Mouse (Mus musculus) heart, adult 8-10 months (tissue): ENCODE data around the gene Gm572. TPM values are rescaled to one million over a fixed set of nuclear protein-coding genes. Genes with fewer than 3 reads are reported as not detected.

ENCODE experiments used
- DNase-seq: peaks from one replicate; pipeline ENCODE4 v3.0.0; 2022; ENCODE audit warnings: low spot score
- total RNA-seq, 4 experiments: library from RNA; stranded (reverse); gene quantifications; 2 replicates each; pipeline ENCODE4 v1.2.4; 2022

Gene Gm572
- total RNA-seq, 4 experiments from 2014 or later: 5.2 to 8.4 (median 6.7) TPM

- no peak for DNase-seq
Measured at GRCm38 (mm10) chr4:148625756-148626622, 17.1 kb upstream of the Gm572 start.

DNA sequence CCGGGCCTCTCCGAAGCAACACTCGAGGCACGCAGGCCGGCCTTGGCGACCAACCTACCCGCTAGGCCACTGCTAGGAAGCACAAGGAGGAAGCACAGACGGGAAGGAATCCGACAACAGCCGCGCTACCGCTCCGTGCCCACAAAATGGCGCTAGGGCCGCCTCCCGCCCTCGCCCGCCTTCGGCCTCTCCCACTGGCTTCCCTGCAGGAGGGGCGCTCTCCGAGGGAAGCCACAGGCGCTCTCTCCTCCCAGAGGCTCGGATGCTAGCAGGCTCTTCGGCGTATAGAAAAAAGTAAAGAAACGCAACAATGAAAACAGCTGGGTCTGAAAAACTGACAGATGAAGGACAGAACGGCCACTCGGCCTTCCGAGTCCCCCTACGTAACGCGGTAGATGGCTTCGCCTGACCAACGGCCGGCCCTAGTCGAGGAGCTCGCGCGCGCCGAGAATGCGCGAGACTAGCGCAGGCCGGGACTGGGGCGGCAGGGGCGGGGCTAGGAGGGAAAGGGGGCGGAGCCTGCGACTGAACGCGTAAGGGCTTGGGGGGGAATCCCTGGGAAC is 16.4 kb upstream of the Gm572 start, which contains the start of gene Tardbp:
TSS of gene Tardbp (minus strand) at position 397 of the 563 bp plus-strand sequence.
- peak; percentile 94 for DNase-seq

- no peak for DNase-seq
Measured at GRCm38 (mm10) chr4:148627246-148627645, 15.9 kb upstream of the Gm572 start.

DNA sequence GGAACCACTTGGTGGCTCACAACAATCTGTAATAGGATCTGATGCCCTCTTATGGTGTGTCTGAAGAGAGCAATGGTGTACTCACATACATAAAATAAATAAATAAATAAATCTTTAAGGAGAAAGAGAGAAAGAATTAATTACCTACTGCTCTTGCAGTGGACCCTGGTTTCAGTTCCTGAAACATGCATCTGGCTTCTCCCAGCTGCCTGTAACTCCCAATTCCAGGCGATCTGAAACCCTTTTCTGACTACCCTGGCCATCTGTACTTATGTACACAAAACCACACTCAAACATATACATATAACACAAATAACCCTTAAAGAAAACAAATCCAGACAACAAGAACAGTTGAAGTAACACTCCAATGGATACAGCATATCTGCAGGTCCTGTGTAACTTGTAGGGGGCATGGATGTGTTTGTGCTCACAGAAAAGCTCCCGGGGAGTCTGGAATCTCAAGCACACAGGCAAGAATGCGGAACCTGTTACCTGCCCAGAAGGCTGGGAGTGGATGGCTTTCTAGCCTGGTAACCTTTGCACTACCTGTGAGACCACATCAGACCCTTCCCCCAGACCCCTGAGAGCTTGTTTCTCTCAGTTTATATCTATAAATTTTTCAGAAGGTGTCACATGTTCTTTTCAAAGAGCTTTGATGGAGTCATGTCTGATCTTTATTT is 11.0 kb upstream of the Gm572 start:
- no peak for DNase-seq

- DNase-seq: no peak
Measured at GRCm38 (mm10) chr4:148633395-148634061, 9.6 kb upstream of the Gm572 start.

DNA sequence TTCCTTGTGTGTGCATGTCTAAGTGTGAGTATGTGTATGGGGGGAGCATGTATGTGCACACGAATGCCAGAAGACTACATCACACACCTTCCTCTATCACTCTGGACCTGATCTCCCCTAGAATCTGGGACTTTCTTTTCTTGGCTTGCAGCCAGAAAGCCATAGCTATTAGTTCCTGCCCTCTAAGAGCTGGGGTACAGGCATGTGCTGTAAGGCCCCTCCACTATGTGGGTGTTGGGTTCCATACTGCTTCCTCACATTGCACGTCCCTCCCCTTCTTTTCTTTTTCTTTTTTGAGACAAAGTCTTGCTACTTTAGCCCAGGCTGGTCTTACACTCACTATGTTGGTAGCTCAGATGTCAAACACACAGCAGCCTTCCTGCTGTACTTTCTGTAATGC is 7.8 kb upstream of the Gm572 start:
- no peak for DNase-seq

DNA sequence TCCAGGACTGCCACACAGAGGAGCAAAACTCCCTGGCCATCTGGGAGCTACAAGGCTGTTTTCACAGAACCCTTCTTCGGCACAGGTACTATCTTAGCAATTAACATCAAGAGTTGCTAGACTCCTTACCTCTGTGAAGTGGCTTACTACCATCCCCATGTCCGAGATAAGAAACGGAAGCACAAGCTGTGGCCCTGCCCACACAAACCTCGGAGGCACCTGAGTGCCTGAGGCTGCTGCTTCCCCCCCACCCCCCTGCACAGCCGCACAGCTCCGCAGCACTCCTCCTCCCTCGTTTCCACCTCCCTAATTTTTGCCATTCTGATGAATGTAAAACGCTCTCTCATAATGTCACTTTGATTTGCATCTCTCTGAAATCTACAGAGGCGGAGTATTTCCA is 4.8 kb upstream of the Gm572 start:
- no peak for DNase-seq

DNA sequence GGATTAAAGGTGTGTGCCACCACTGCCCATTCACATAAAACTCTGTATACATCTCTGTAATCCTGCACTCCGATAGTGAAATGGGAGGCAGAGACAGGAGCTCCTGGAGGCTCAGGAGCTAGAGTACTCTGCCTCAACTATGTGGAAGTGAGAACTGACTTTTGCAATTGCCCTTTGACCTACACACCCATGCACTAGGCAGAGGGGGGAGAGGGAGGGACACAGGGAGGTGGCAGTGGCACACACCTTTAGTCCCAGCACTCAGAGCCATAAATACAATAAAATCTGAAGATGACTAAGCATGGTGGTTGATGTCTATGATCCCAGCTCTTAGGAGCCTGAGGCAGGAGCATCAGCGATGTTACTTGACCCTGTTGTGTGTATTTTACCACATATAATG is 3.7 kb upstream of the Gm572 start:
- DNase-seq: no peak

GRCm38 (mm10) chr4:148641121-148641520 is 2.0 kb upstream of the Gm572 start:
- no peak for DNase-seq

DNA sequence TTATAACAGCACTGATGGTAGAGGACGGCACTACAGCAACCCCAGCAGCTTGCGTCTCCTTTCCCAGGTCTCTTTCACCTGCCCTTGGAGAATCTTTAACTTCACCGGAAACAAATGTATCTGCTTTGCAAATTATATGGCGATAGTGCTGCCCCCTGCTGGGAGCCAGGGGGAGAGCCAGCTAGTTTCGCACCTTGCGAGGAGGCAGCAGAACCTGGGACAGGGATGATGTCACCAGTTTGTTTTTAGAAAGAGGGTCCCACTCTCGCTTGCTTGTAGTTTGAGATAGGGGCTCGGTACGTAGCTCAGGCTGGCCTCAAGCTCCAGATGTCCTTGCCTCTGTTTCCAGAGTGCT is 1.0 kb downstream of the Gm572 start:
- DNase-seq: no peak

DNA sequence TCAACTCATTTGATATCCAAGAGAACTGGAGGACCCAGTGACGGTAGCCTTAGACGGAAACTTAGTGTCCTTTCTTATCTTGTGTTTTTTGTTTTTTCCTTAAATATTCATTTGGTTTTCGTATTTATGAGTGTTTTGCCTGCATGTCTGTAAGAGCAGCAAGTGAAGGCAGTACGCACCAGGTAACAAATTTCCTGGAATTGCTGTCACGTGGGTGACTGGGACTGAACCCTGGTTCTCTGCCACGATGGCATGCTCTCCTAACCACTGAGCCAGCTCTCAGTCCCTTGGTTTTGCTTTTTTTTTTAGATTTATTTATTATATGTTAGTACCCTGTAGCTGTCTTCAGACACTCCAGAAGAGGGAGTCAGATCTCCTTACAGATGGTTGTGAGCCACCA is 1.8 kb downstream of the Gm572 start:
- DNase-seq: no peak

- no peak for DNase-seq
Measured at GRCm38 (mm10) chr4:148646616-148647015, 3.5 kb downstream of the Gm572 start.

DNA sequence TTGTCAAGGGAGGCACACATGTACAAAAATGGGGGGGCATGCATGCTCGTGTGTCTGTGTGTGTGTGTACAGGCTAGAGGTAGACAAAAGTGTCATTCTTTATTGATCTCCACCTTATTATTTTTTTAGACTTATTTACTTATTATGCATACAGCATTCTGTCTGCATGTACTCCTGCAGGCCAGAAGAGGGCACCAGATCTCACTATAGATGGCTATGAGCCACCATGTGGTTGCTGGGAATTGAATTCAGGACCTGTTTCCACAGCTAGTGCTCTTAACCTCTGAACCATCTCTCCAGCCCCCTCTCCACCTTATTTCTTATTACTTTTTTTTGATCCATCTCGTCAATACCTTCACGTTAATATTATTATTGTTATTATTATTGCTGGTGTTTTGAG is 6.2 kb downstream of the Gm572 start:
- DNase-seq: no peak

- DNase-seq: no peak
Measured at GRCm38 (mm10) chr4:148651045-148651444, 7.9 kb downstream of the Gm572 start.

GRCm38 (mm10) chr4:148654701-148655398 is 11.7 kb downstream of the Gm572 start:
- no peak for DNase-seq

DNA sequence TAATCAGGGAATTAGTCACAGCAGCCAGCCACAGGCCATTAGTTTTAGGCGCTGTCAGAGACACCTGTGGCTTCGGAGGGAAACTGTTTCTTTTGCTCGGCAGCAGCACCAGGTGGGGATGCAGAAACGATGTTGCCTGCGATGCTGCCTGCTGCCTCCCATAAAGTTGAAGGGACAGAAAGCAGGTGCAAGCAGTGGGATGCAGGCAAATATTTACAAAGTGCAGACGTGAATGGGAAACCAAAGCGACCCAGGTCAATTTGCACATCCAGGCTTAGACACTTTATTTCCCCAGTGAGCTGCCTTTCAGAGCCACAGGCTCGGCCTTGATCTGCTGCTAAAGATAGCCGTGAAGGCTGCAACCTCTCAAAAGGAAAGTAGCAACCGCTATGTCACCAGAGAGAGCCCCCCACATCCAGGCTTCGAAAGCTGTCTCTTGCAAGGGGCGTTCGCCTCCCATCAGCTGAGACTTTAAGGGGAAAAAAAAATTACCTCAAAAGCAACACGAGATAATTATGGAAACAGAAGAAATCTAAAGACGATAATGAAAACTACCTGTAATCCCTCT is 13.7 kb downstream of the Gm572 start:
- DNase-seq: no peak

DNA sequence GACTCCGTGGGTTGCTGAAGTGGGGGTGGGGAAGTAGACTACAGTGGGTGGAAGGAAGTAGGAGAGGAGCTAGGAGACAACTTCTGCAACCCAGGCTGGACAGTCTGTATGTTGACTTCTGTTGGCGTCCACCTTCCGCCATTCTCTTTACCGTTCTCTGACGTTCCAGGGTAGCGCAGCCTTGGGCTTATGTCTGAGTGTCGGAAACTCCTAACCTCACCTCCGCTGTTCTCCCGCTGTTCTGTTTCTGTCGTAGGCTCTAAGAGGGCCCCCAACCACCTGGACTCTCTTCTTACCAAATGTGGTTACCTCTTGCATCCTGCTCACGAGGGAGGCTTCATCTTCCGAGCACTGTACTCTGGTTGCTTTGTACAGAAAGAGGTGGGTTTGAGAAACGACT is 14.7 kb downstream of the Gm572 start:
- DNase-seq: no peak

GRCm38 (mm10) chr4:148660174-148660573 is 17.1 kb downstream of the Gm572 start:
- DNase-seq: no peak

DNA sequence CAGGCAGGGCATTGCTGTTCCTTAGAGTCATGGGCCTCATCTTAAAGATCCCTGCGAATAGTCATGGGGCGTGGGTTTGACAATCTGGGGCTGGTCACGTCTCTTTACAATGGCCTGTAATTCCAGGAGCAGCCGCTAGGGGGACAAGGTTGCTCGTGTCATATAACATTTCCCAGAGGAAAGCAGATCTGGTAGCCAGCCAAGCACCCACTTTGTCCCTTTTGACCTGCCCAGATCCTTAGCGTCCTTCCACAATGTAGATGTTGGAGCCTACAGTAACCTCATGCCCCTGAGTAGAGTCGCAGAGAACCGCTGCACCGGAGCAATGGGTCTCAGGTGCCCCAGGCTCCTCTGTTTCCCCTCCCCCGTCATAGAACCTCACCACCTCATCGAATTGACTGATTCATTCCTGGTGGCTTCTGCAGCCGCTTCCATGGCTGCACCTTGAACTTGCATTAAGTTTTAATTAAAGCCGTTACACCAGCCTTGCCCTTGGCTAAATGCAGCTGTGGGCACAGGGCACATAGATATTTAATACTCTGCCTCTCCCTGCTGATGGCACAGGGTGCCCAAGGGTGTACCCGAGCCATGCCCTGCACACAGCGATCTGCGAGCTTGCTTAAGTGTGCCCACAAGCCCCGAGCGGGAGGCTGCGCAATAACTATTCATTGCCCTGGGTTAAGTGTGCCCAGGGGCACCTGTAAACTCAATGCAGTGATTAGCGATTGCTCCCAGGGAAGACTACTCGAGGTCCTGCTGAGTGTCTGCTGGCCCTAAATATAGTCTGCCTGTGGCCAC is 19.2 kb downstream of the Gm572 start:
- peak; percentile 65 for DNase-seq

- DNase-seq: no peak
Measured at GRCm38 (mm10) chr4:148663326-148663725, 20.2 kb downstream of the Gm572 start.
